Mouse (Mus musculus) hindbrain, embryonic 15.5 days (tissue): ENCODE measurements at regions not wholly inside any gene's neighbourhood (a gene's known extent, or its start where the extent isn't known, plus 50 kb on each side); places are given as distances from the start of the nearest gene placed in this dataset.
A peak's percentile ranks its signal among the peaks of the same experiment; 100 is the strongest.

Experiments
- ATAC-seq: fragments of 200-750 bp; cut with Nextera tagmentation; 2 replicates; pipeline ENCODE4 v1.8.0; 2017; ENCODE audit warnings: low read depth, moderate number of reproducible peaks, moderate TSS enrichment; ENCODE audit not compliant: low FRiP score
- H3K27ac ChIP-seq: fragments of 300-500 bp; sonication (generic); replicated peaks from 2 replicates; pipeline ENCODE4 v1.5.1; 2015; ENCODE audit warnings: mild to moderate bottlenecking, inconsistent platforms
- H3K27me3 ChIP-seq: fragments of 300-500 bp; sonication (generic); 2 replicates; pipeline ENCODE4 v1.6.1; 2015; ENCODE audit warnings: control low read depth, inconsistent platforms
- H3K36me3 ChIP-seq: fragments of 300-500 bp; sonication (generic); 2 replicates; pipeline ENCODE4 v1.6.1; 2015; ENCODE audit warnings: control low read depth, inconsistent platforms
- H3K4me1 ChIP-seq: fragments of 300-500 bp; sonication (generic); replicated peaks from 2 replicates; pipeline ENCODE4 v1.6.1; 2015; ENCODE audit warnings: control low read depth, inconsistent platforms
- H3K4me2 ChIP-seq: fragments of 300-500 bp; sonication (generic); 2 replicates; pipeline ENCODE4 v1.6.1; 2015; ENCODE audit warnings: moderate library complexity, mild to moderate bottlenecking, inconsistent platforms
- H3K4me3 ChIP-seq: fragments of 300-500 bp; sonication (generic); 2 replicates; pipeline ENCODE4 v1.5.1; 2015; ENCODE audit warnings: mild to moderate bottlenecking, inconsistent platforms
- H3K9ac ChIP-seq: fragments of 300-500 bp; sonication (generic); 2 replicates; pipeline ENCODE4 v1.6.1; 2015; ENCODE audit warnings: inconsistent platforms
- H3K9me3 ChIP-seq: fragments of 300-500 bp; sonication (generic); 2 replicates; pipeline ENCODE4 v1.6.1; 2016; ENCODE audit warnings: control low read depth, inconsistent platforms
- WGBS: fragments of 180-500 bp; shearing (Covaris S2); methylation state at CpG from one replicate; pipeline ENCODE4 v1.1.7; 2015; 5-methylcytosine and 5-hydroxymethylcytosine counted together

GRCm38 (mm10) chr13:83074219-83074965 is 429.4 kb upstream of the Mef2c start:
- no peak overlapping the region for H3K4me3 ChIP-seq
- no peaks in the 10 kb centered on the region for H3K27me3 ChIP-seq
- no peaks in the 10 kb centered on the region for H3K36me3 ChIP-seq
- no peaks in the 10 kb centered on the region for H3K9me3 ChIP-seq
- H3K27ac ChIP-seq = no peak overlapping the region
- H3K4me2 ChIP-seq = no peak overlapping the region
- ATAC-seq = no peak
- no peaks in the 10 kb centered on the region for H3K4me1 ChIP-seq
- no peak overlapping the region for H3K9ac ChIP-seq
- WGBS = 91% methylated on average over 6 of the region's 6 CpGs

DNA sequence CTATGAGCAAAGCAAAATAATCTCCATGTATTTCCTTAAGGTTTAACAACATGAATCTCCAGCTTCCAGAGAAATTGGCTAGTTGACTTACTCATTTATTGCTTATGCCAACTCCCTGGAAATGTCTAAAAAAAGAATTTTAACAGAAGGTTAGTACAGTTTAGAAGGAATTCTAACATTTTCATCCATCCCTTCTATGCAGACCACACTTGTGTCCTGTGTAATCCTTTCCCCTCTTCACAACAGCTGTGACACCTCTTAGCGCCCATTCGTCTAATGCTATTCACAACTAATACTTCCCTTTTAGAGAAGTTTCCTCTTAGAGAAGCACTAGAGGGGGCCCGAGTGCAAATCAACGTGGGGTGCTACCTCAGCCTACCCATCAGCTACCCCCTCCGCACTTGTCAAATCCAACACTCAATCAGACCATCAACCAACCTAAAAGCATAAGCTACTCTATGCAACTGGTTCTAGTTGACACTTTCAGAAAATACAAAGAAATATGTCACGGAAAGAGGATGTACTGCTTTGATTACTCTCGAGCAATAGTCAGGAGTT is 428.4 kb upstream of the Mef2c start:
- Histone ChIP-seq H3K9ac (no peak overlapping the region), H3K4me1 (no peaks in the 10 kb centered on the region), H3K27me3 (no peaks in the 10 kb centered on the region), H3K4me3 (no peak overlapping the region), H3K4me2 (no peak overlapping the region), H3K27ac (no peak overlapping the region), H3K9me3 (no peaks in the 10 kb centered on the region), H3K36me3 (no peaks in the 10 kb centered on the region)
- 65% methylated on average over 7 of the region's 7 CpGs for WGBS
- no peak for ATAC-seq

GRCm38 (mm10) chr13:83076611-83077010 is 427.2 kb upstream of the Mef2c start:
- no peak overlapping the region for H3K27ac ChIP-seq
- no peaks in the 10 kb centered on the region for H3K4me1 ChIP-seq
- no peaks in the 10 kb centered on the region for H3K36me3 ChIP-seq
- no peak for ATAC-seq
- H3K4me3 ChIP-seq = no peak overlapping the region
- H3K9ac ChIP-seq = no peak overlapping the region
- WGBS = 83% methylated on average over 2 of the region's 2 CpGs
- H3K9me3 ChIP-seq = no peaks in the 10 kb centered on the region
- no peaks in the 10 kb centered on the region for H3K27me3 ChIP-seq
- H3K4me2 ChIP-seq = no peak overlapping the region

DNA sequence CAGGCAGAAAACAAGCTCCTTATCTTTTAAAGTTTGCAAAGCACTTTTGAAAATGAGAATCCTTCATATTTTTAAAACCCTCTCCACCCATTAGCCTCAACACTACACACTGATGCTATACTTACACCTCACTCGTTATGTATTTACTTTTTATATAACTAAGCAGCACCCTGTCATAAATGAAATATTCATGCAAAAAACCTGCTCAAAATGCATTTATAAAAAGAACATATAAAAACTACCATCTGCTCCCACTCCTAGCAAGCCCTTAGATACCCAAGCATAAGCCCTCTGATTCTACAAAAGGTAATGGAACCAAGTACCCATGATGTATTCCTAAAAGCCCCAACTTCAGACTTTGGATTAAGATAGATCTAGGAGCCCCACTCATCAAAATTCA is 426.7 kb upstream of the Mef2c start:
- Histone ChIP-seq H3K4me2 (no peak overlapping the region), H3K4me3 (no peak overlapping the region), H3K9me3 (no peaks in the 10 kb centered on the region), H3K36me3 (no peaks in the 10 kb centered on the region), H3K27ac (no peak overlapping the region), H3K4me1 (no peaks in the 10 kb centered on the region), H3K27me3 (no peaks in the 10 kb centered on the region), H3K9ac (no peak overlapping the region)
- ATAC-seq = no peak
- 90% methylated on average over 1 of the region's 1 CpGs for WGBS

- no peak overlapping the region for H3K4me2 ChIP-seq
- H3K4me1 ChIP-seq = no peaks in the 10 kb centered on the region
- no peak for ATAC-seq
- 77% methylated on average over 1 of the region's 1 CpGs for WGBS
- no peak overlapping the region for H3K27ac ChIP-seq
- H3K27me3 ChIP-seq = no peaks in the 10 kb centered on the region
- H3K9ac ChIP-seq = no peak overlapping the region
- H3K4me3 ChIP-seq = no peak overlapping the region
- no peaks in the 10 kb centered on the region for H3K9me3 ChIP-seq
- no peaks in the 10 kb centered on the region for H3K36me3 ChIP-seq
Observed at GRCm38 (mm10) chr13:83079291-83079690, 424.5 kb upstream of the Mef2c start.

DNA sequence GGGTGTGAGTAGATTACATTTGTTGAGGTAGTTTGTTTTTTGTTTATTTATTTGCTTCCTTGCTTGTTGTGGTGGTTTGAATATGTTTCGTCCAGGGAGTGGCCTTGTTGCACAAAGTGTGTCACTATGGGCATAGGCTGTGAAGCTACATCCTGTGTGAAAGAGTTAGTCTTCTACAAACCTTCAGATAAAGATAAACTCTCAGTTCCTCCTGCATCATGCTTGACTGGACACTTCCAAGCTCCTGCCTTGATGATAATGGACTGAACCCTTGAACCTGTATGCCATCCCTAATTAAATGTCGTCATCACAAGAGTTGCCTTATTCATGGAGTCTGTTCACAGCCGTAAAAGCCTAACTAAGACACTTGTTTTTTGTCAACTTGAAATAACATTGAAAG is 418.9 kb upstream of the Mef2c start:
- Histone ChIP-seq H3K4me1 (no peaks in the 10 kb centered on the region), H3K4me3 (no peak overlapping the region), H3K4me2 (no peak overlapping the region), H3K27ac (no peak overlapping the region), H3K9ac (no peak overlapping the region), H3K36me3 (no peaks in the 10 kb centered on the region), H3K9me3 (no peaks in the 10 kb centered on the region), H3K27me3 (no peaks in the 10 kb centered on the region)
- ATAC-seq = no peak
- 73% methylated on average over 3 of the region's 3 CpGs for WGBS

- Histone ChIP-seq H3K36me3 (no peaks in the 10 kb centered on the region), H3K9ac (no peak overlapping the region), H3K27ac (no peak overlapping the region), H3K27me3 (no peaks in the 10 kb centered on the region), H3K9me3 (no peaks in the 10 kb centered on the region), H3K4me1 (no peaks in the 10 kb centered on the region), H3K4me2 (no peak overlapping the region), H3K4me3 (no peak overlapping the region)
- WGBS = 86% methylated on average over 1 of the region's 1 CpGs
- no peak for ATAC-seq
Observed at GRCm38 (mm10) chr13:83099908-83100307, 403.9 kb upstream of the Mef2c start.

GRCm38 (mm10) chr13:83110610-83111009 is 393.2 kb upstream of the Mef2c start:
- Histone ChIP-seq H3K4me2 (no peak overlapping the region), H3K27me3 (no peaks in the 10 kb centered on the region), H3K27ac (no peak overlapping the region), H3K36me3 (no peaks in the 10 kb centered on the region), H3K9ac (no peak overlapping the region), H3K9me3 (no peaks in the 10 kb centered on the region), H3K4me1 (0 out of 2 replicates have a peak, but pooled peaks cover 5% of the 10 kb centered on the region), H3K4me3 (no peak overlapping the region)
- 63% methylated on average over 3 of the region's 3 CpGs for WGBS
- no peak for ATAC-seq

GRCm38 (mm10) chr13:83111503-83111902 is 392.3 kb upstream of the Mef2c start:
- ATAC-seq = peak; percentile 66; the same call in 1 of the 2 replicates

DNA sequence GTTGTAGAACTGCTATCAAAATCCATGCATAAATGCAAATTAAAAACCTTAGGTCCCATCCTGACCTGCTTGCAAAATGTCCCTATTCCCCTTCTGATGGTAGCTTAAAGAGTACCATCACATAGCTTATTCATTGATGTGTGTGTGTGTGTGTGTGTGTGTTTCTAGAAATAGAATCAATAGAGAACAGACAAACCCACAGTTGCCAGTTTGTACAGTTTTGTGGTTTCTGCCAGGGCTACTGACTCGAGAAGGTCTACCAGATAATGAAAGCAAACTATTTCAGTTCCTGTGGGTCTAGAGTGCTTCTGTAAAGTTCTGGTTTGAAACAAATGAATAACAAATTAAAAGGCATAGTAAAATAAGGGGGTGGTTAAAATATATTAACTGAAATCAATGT is 391.5 kb upstream of the Mef2c start:
- H3K36me3 ChIP-seq = no peaks in the 10 kb centered on the region
- H3K4me1 ChIP-seq = 0 out of 2 replicates have a peak, but pooled peaks cover 5% of the 10 kb centered on the region
- no peaks in the 10 kb centered on the region for H3K27me3 ChIP-seq
- H3K4me2 ChIP-seq = no peak overlapping the region
- no peak overlapping the region for H3K27ac ChIP-seq
- 76% methylated on average over 1 of the region's 1 CpGs for WGBS
- no peak for ATAC-seq
- H3K4me3 ChIP-seq = no peak overlapping the region
- H3K9me3 ChIP-seq = no peaks in the 10 kb centered on the region
- no peak overlapping the region for H3K9ac ChIP-seq

More at GRCm38 (mm10) chr13:83111503-83111902, 392.3 kb upstream of the Mef2c start:
- Histone ChIP-seq H3K4me3 (no peak overlapping the region), H3K36me3 (no peaks in the 10 kb centered on the region), H3K4me2 (no peak overlapping the region), H3K27me3 (no peaks in the 10 kb centered on the region), H3K9me3 (no peaks in the 10 kb centered on the region), H3K27ac (no peak overlapping the region), H3K9ac (no peak overlapping the region), H3K4me1 (0 out of 2 replicates have a peak, but pooled peaks cover 5% of the 10 kb centered on the region)
- 4% methylated on average over 2 of the region's 2 CpGs for WGBS

DNA sequence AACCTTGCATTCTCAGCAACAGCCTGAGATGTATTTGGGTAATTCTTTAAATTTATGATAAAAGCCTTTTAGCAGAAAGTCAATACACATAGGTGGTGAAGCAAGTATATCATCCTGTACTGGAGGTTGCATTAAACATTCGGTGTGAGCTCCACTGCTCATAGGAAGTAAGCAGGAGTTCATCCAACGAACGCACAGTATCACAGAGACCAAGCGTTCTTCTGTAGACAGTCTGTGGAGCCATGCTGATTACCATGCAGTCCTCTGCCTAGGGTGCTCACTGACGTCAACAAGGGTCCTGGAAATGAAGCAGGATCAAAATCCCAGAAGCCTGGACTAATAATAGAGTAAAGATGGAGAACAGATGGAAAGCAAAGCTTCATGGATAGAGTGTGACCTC is 391.1 kb upstream of the Mef2c start:
- no peak overlapping the region for H3K9ac ChIP-seq
- no peaks in the 10 kb centered on the region for H3K36me3 ChIP-seq
- WGBS = 66% methylated on average over 5 of the region's 5 CpGs
- ATAC-seq = no peak
- no peak overlapping the region for H3K27ac ChIP-seq
- 0 out of 2 replicates have a peak, but pooled peaks cover 5% of the 10 kb centered on the region for H3K4me1 ChIP-seq
- no peak overlapping the region for H3K4me2 ChIP-seq
- H3K9me3 ChIP-seq = no peaks in the 10 kb centered on the region
- H3K4me3 ChIP-seq = no peak overlapping the region
- H3K27me3 ChIP-seq = no peaks in the 10 kb centered on the region

DNA sequence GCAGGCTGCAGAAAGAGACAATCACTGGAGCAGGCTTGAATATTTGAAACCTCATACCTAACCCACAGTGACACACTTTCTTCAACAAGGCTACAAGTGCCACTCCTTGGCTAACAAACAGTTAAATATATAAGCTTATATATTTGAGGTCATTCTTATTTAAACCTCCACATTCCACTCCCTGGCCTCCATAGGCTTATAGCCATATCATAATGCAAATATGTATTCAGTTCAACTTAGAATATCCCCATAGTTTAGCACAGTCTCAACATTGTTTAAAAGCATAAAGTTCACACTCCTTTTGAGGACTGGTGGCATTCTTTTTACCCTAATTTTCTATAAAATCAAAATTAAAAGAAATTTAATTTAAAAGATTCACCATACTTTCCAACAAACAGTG is 390.0 kb upstream of the Mef2c start:
- Histone ChIP-seq H3K27ac (no peak overlapping the region), H3K9me3 (no peaks in the 10 kb centered on the region), H3K4me3 (no peak overlapping the region), H3K9ac (no peak overlapping the region), H3K36me3 (no peaks in the 10 kb centered on the region), H3K4me1 (0 out of 2 replicates have a peak, but pooled peaks cover 5% of the 10 kb centered on the region), H3K27me3 (no peaks in the 10 kb centered on the region), H3K4me2 (no peak overlapping the region)
- no peak for ATAC-seq
